Mouse (Mus musculus) hindbrain, postnatal 0 days (tissue): Measurements from ENCODE around the gene Prima1. TPM values are rescaled to one million over a fixed set of nuclear protein-coding genes. Genes with fewer than 3 reads are reported as not detected.

Experiments used
- ATAC-seq: fragments of 200-750 bp; cut with Nextera tagmentation; 2 replicates; pipeline ENCODE4 v1.8.0; 2017; ENCODE audit warnings: mild to moderate bottlenecking, moderate TSS enrichment, moderate library complexity
- DNase-seq: peaks from one replicate; pipeline ENCODE4 v3.0.0-alpha.2; 2015; ENCODE audit warnings: low spot score
- H3K27ac ChIP-seq: fragments of 300-500 bp; sonication (generic); 2 replicates; pipeline ENCODE4 v1.5.1; 2014; ENCODE audit warnings: mild to moderate bottlenecking
- H3K27me3 ChIP-seq: fragments of 300-500 bp; sonication (generic); 2 replicates; pipeline ENCODE4 v1.6.1; 2014; ENCODE audit warnings: low read length, mixed read lengths; ENCODE audit not compliant: insufficient read depth
- H3K36me3 ChIP-seq: fragments of 300-500 bp; sonication (generic); 2 replicates; pipeline ENCODE4 v1.6.1; 2014; ENCODE audit warnings: low read length, mixed read lengths; ENCODE audit not compliant: insufficient read depth
- H3K4me1 ChIP-seq: fragments of 300-500 bp; sonication (generic); 2 replicates; pipeline ENCODE4 v1.6.1; 2014; ENCODE audit warnings: antibody characterized with exemption, low read length, mixed read lengths; ENCODE audit not compliant: insufficient read depth
- H3K4me2 ChIP-seq: fragments of 300-500 bp; sonication (generic); 2 replicates; pipeline ENCODE4 v1.6.1; 2014; ENCODE audit warnings: low read depth, mild to moderate bottlenecking, low read length, moderate library complexity, mixed read lengths
- H3K4me3 ChIP-seq: fragments of 300-500 bp; sonication (generic); 2 replicates; pipeline ENCODE4 v1.5.1; 2014; ENCODE audit warnings: low read length
- H3K9ac ChIP-seq: fragments of 300-500 bp; sonication (generic); replicated peaks from 2 replicates; pipeline ENCODE4 v1.6.1; 2014; ENCODE audit warnings: mild to moderate bottlenecking, low read length, moderate library complexity, mixed read lengths
- H3K9me3 ChIP-seq: fragments of 300-500 bp; sonication (generic); 2 replicates; pipeline ENCODE4 v1.6.1; 2016; ENCODE audit warnings: low read length, mixed read lengths
- CTCF ChIP-seq: IDR thresholded peaks from 2 replicates; pipeline ENCODE4 v1.5.1; 2016; ENCODE audit warnings: antibody characterized with exemption, control low read depth, low read depth
- WGBS: fragments of 180-500 bp; shearing (Covaris S2); extraction: QIAGEN DNeasy Blood & Tissue Kit; methylation state at CpG from one replicate; pipeline ENCODE4 v1.1.7; 2014; 5-methylcytosine and 5-hydroxymethylcytosine counted together
- polyA plus RNA-seq: library from polyadenylated mRNA; unstranded; fragments of >200 nt; fragmentation: Nextera tagmentation; extraction: Ambion mirVana; gene quantifications from 2 replicates; pipeline ENCODE4 v1.2.1, GENCODE M21; 2015
- total RNA-seq: library from RNA; depleted of rRNA; stranded (reverse); fragments of >200 nt; gene quantifications from 2 replicates; pipeline ENCODE4 v1.2.3, GENCODE M21; 2014

The Prima1 gene
- total and polyA plus RNA-seq, 2 experiments from 2014 or later: 0.93 to 1.3 TPM

GRCm38 (mm10) chr12:103250333-103250732 is 8.4 kb upstream of the Prima1 start:
- ATAC-seq (no peak), DNase-seq (no peak)
- no peaks in the 10 kb centered on the region for H3K36me3 ChIP-seq
- WGBS: 83% methylated on average over 6 of the region's 6 CpGs
- H3K4me1 ChIP-seq: no peaks in the 10 kb centered on the region
- no peak overlapping the region for H3K4me3 ChIP-seq
- H3K9me3 ChIP-seq: no peaks in the 10 kb centered on the region
- H3K27ac ChIP-seq: no peak overlapping the region
- no peak for TF ChIP-seq CTCF
- H3K4me2 ChIP-seq: no peak overlapping the region
- no peak overlapping the region for H3K9ac ChIP-seq
- H3K27me3 ChIP-seq: no peaks in the 10 kb centered on the region

GRCm38 (mm10) chr12:103243041-103243440 is 1.1 kb upstream of the Prima1 start:
- H3K4me3 ChIP-seq: peak overlapping the region; percentile 57
- no peaks in the 10 kb centered on the region for H3K9me3 ChIP-seq
- ATAC-seq (no peak), DNase-seq (peak; percentile 7)
- no peak for TF ChIP-seq CTCF
- H3K9ac ChIP-seq: no peak overlapping the region; the same call in 1 of the 2 replicates
- H3K4me2 ChIP-seq: peak overlapping the region; percentile 95
- 6% methylated on average over 11 of the region's 11 CpGs for WGBS
- no peaks in the 10 kb centered on the region for H3K4me1 ChIP-seq
- no peaks in the 10 kb centered on the region; the same call in 1 of the 2 replicates for H3K27me3 ChIP-seq
- no peaks in the 10 kb centered on the region for H3K36me3 ChIP-seq
- H3K27ac ChIP-seq: no peak overlapping the region

- Histone ChIP-seq H3K9ac (peak overlapping the region; percentile 63), H3K27ac (peak overlapping the region; percentile 62; the same call in 1 of the 2 replicates), H3K27me3 (no peaks in the 10 kb centered on the region; the same call in 1 of the 2 replicates), H3K36me3 (no peaks in the 10 kb centered on the region), H3K9me3 (no peaks in the 10 kb centered on the region), H3K4me2 (peak overlapping the region; percentile 95), H3K4me1 (no peaks in the 10 kb centered on the region), H3K4me3 (peak overlapping the region; percentile 57)
- ATAC-seq: peak; percentile 85
- TF ChIP-seq CTCF: peak; percentile 55
- 0% methylated on average over 31 of the region's 34 CpGs for WGBS
- peak; percentile 80 for DNase-seq
These were observed 658 bp upstream of the Prima1 start for GRCm38 (mm10) chr12:103242591-103243025.

GRCm38 (mm10) chr12:103241311-103242082 is 453 bp downstream of the Prima1 start:
- 13% methylated on average over 36 of the region's 36 CpGs for WGBS
- no peaks in the 10 kb centered on the region; the same call in 1 of the 2 replicates for H3K27me3 ChIP-seq
- DNase-seq (peak; percentile 30), ATAC-seq (peak; percentile 8)
- no peaks in the 10 kb centered on the region for H3K36me3 ChIP-seq
- H3K4me2 ChIP-seq: peak overlapping the region; percentile 95
- H3K27ac ChIP-seq: no peak overlapping the region
- H3K4me3 ChIP-seq: peak overlapping the region; percentile 57
- no peak for TF ChIP-seq CTCF
- H3K9ac ChIP-seq: peak overlapping the region; percentile 63
- H3K9me3 ChIP-seq: no peaks in the 10 kb centered on the region
- H3K4me1 ChIP-seq: no peaks in the 10 kb centered on the region

GRCm38 (mm10) chr12:103238924-103239460 is 3.0 kb downstream of the Prima1 start:
- DNase-seq (peak; percentile 40), ATAC-seq (no peak)
- Histone ChIP-seq H3K27me3 (no peaks in the 10 kb centered on the region; the same call in 1 of the 2 replicates), H3K27ac (no peak overlapping the region), H3K9ac (no peak overlapping the region), H3K4me1 (no peaks in the 10 kb centered on the region), H3K4me2 (no peak overlapping the region), H3K4me3 (no peak overlapping the region), H3K36me3 (no peaks in the 10 kb centered on the region), H3K9me3 (no peaks in the 10 kb centered on the region)
- no peak for TF ChIP-seq CTCF
- WGBS: 60% methylated on average over 7 of the region's 7 CpGs

GRCm38 (mm10) chr12:103235856-103236255 is 6.1 kb downstream of the Prima1 start:
- no peak for ATAC-seq

More at GRCm38 (mm10) chr12:103235856-103236255, 6.1 kb downstream of the Prima1 start:
- no peak overlapping the region for H3K27ac ChIP-seq
- 81% methylated on average over 2 of the region's 2 CpGs for WGBS
- no peaks in the 10 kb centered on the region for H3K27me3 ChIP-seq
- no peak for DNase-seq
- TF ChIP-seq CTCF: no peak
- H3K9me3 ChIP-seq: no peaks in the 10 kb centered on the region
- no peaks in the 10 kb centered on the region for H3K36me3 ChIP-seq
- H3K4me3 ChIP-seq: no peak overlapping the region
- H3K9ac ChIP-seq: no peak overlapping the region
- H3K4me1 ChIP-seq: no peaks in the 10 kb centered on the region
- no peak overlapping the region for H3K4me2 ChIP-seq
